Mouse (Mus musculus): Measurements from ENCODE around the gene Pde5a. TPM values are rescaled to one million over a fixed set of nuclear protein-coding genes. Genes with fewer than 3 reads are reported as not detected.

Pde5a gene
- polyA plus RNA-seq, 1 experiment = 0.62 TPM

- TF ChIP-seq CTCF (IDR thresholded peaks at IDR 0.05; ENCODE audit: control insufficient read depth, insufficient read depth, insufficient replicate concordance, low read depth, low read length) = no peak
- no peak for TF ChIP-seq POLR2A (IDR thresholded peaks at IDR 0.05; ENCODE audit: control insufficient read depth, low read depth, low read length)
- no peaks in the 10 kb centered on the region for H3K4me1 ChIP-seq (ENCODE audit: control insufficient read depth, insufficient read depth, low read length)
- H3K4me3 ChIP-seq (ENCODE audit: control insufficient read depth, low read depth, low read length) = no peak overlapping the region
- H3K27ac ChIP-seq (ENCODE audit: control insufficient read depth, insufficient read depth, low read depth, low read length) = no peak overlapping the region
- H3K27me3 ChIP-seq (ENCODE audit: control insufficient read depth, insufficient read depth, low read length) = no peaks in the 10 kb centered on the region
- no peaks in the 10 kb centered on the region for H3K36me3 ChIP-seq (ENCODE audit: control insufficient read depth, insufficient read depth, low read length)
Measured at GRCm38 (mm10) chr3:122763240-122763761, 34.6 kb downstream of the Pde5a start.

GRCm38 (mm10) chr3:122763768-122764167 lies 35.0 kb downstream of the Pde5a start:
- Histone ChIP-seq H3K4me3 (ENCODE audit: control insufficient read depth, low read depth, low read length) (no peak overlapping the region), H3K36me3 (ENCODE audit: control insufficient read depth, insufficient read depth, low read length) (no peaks in the 10 kb centered on the region), H3K4me1 (ENCODE audit: control insufficient read depth, insufficient read depth, low read length) (no peaks in the 10 kb centered on the region), H3K27ac (ENCODE audit: control insufficient read depth, insufficient read depth, low read depth, low read length) (no peak overlapping the region), H3K27me3 (ENCODE audit: control insufficient read depth, insufficient read depth, low read length) (no peaks in the 10 kb centered on the region)
- TF ChIP-seq POLR2A (IDR thresholded peaks at IDR 0.05; ENCODE audit: control insufficient read depth, low read depth, low read length) (no peak), CTCF (IDR thresholded peaks at IDR 0.05; ENCODE audit: control insufficient read depth, insufficient read depth, insufficient replicate concordance, low read depth, low read length) (no peak)

GRCm38 (mm10) chr3:122766930-122767329 lies 38.2 kb downstream of the Pde5a start:
- H3K4me1 ChIP-seq (ENCODE audit: control insufficient read depth, insufficient read depth, low read length) = no peaks in the 10 kb centered on the region
- TF ChIP-seq POLR2A (IDR thresholded peaks at IDR 0.05; ENCODE audit: control insufficient read depth, low read depth, low read length) (no peak), CTCF (IDR thresholded peaks at IDR 0.05; ENCODE audit: control insufficient read depth, insufficient read depth, insufficient replicate concordance, low read depth, low read length) (no peak)
- no peaks in the 10 kb centered on the region for H3K27me3 ChIP-seq (ENCODE audit: control insufficient read depth, insufficient read depth, low read length)
- H3K27ac ChIP-seq (ENCODE audit: control insufficient read depth, insufficient read depth, low read depth, low read length) = no peak overlapping the region
- H3K36me3 ChIP-seq (ENCODE audit: control insufficient read depth, insufficient read depth, low read length) = no peaks in the 10 kb centered on the region
- no peak overlapping the region for H3K4me3 ChIP-seq (ENCODE audit: control insufficient read depth, low read depth, low read length)

- H3K27me3 ChIP-seq (ENCODE audit: control insufficient read depth, insufficient read depth, low read length) = no peaks in the 10 kb centered on the region
- no peak overlapping the region for H3K4me3 ChIP-seq (ENCODE audit: control insufficient read depth, low read depth, low read length)
- no peak overlapping the region for H3K27ac ChIP-seq (ENCODE audit: control insufficient read depth, insufficient read depth, low read depth, low read length)
- H3K4me1 ChIP-seq (ENCODE audit: control insufficient read depth, insufficient read depth, low read length) = no peaks in the 10 kb centered on the region
- TF ChIP-seq POLR2A (IDR thresholded peaks at IDR 0.05; ENCODE audit: control insufficient read depth, low read depth, low read length) (no peak), CTCF (IDR thresholded peaks at IDR 0.05; ENCODE audit: control insufficient read depth, insufficient read depth, insufficient replicate concordance, low read depth, low read length) (no peak)
- no peaks in the 10 kb centered on the region for H3K36me3 ChIP-seq (ENCODE audit: control insufficient read depth, insufficient read depth, low read length)
Measured at GRCm38 (mm10) chr3:122767841-122768240, 39.1 kb downstream of the Pde5a start.

- Histone ChIP-seq H3K4me3 (ENCODE audit: control insufficient read depth, low read depth, low read length) (no peak overlapping the region), H3K27ac (ENCODE audit: control insufficient read depth, insufficient read depth, low read depth, low read length) (no peak overlapping the region), H3K36me3 (ENCODE audit: control insufficient read depth, insufficient read depth, low read length) (no peaks in the 10 kb centered on the region), H3K27me3 (ENCODE audit: control insufficient read depth, insufficient read depth, low read length) (no peaks in the 10 kb centered on the region), H3K4me1 (ENCODE audit: control insufficient read depth, insufficient read depth, low read length) (no peaks in the 10 kb centered on the region)
- no peak for TF ChIP-seq POLR2A (IDR thresholded peaks at IDR 0.05; ENCODE audit: control insufficient read depth, low read depth, low read length)
- TF ChIP-seq CTCF (IDR thresholded peaks at IDR 0.05; ENCODE audit: control insufficient read depth, insufficient read depth, insufficient replicate concordance, low read depth, low read length) = no peak
Measured at GRCm38 (mm10) chr3:122781417-122781816, 52.7 kb downstream of the Pde5a start.

- Histone ChIP-seq H3K27me3 (ENCODE audit: control insufficient read depth, insufficient read depth, low read length) (no peaks in the 10 kb centered on the region), H3K4me1 (ENCODE audit: control insufficient read depth, insufficient read depth, low read length) (no peaks in the 10 kb centered on the region), H3K4me3 (ENCODE audit: control insufficient read depth, low read depth, low read length) (no peak overlapping the region), H3K36me3 (ENCODE audit: control insufficient read depth, insufficient read depth, low read length) (no peaks in the 10 kb centered on the region), H3K27ac (ENCODE audit: control insufficient read depth, insufficient read depth, low read depth, low read length) (no peak overlapping the region)
- TF ChIP-seq POLR2A (IDR thresholded peaks at IDR 0.05; ENCODE audit: control insufficient read depth, low read depth, low read length) = no peak
- TF ChIP-seq CTCF (IDR thresholded peaks at IDR 0.05; ENCODE audit: control insufficient read depth, insufficient read depth, insufficient replicate concordance, low read depth, low read length) = no peak
Measured at GRCm38 (mm10) chr3:122784245-122784644, 55.5 kb downstream of the Pde5a start.

- Histone ChIP-seq H3K4me1 (ENCODE audit: control insufficient read depth, insufficient read depth, low read length) (no peaks in the 10 kb centered on the region), H3K4me3 (ENCODE audit: control insufficient read depth, low read depth, low read length) (no peak overlapping the region), H3K36me3 (ENCODE audit: control insufficient read depth, insufficient read depth, low read length) (no peaks in the 10 kb centered on the region), H3K27me3 (ENCODE audit: control insufficient read depth, insufficient read depth, low read length) (no peaks in the 10 kb centered on the region), H3K27ac (ENCODE audit: control insufficient read depth, insufficient read depth, low read depth, low read length) (no peak overlapping the region)
- TF ChIP-seq CTCF (IDR thresholded peaks at IDR 0.05; ENCODE audit: control insufficient read depth, insufficient read depth, insufficient replicate concordance, low read depth, low read length) = no peak
- TF ChIP-seq POLR2A (IDR thresholded peaks at IDR 0.05; ENCODE audit: control insufficient read depth, low read depth, low read length) = no peak
Measured at GRCm38 (mm10) chr3:122788314-122788713, 59.6 kb downstream of the Pde5a start.

GRCm38 (mm10) chr3:122789544-122789943 lies 60.8 kb downstream of the Pde5a start:
- no peaks in the 10 kb centered on the region for H3K36me3 ChIP-seq (ENCODE audit: control insufficient read depth, insufficient read depth, low read length)
- H3K4me3 ChIP-seq (ENCODE audit: control insufficient read depth, low read depth, low read length) = no peak overlapping the region
- no peaks in the 10 kb centered on the region for H3K4me1 ChIP-seq (ENCODE audit: control insufficient read depth, insufficient read depth, low read length)
- H3K27me3 ChIP-seq (ENCODE audit: control insufficient read depth, insufficient read depth, low read length) = no peaks in the 10 kb centered on the region
- TF ChIP-seq CTCF (IDR thresholded peaks at IDR 0.05; ENCODE audit: control insufficient read depth, insufficient read depth, insufficient replicate concordance, low read depth, low read length) (no peak), POLR2A (IDR thresholded peaks at IDR 0.05; ENCODE audit: control insufficient read depth, low read depth, low read length) (no peak)
- H3K27ac ChIP-seq (ENCODE audit: control insufficient read depth, insufficient read depth, low read depth, low read length) = no peak overlapping the region
